Mouse (Mus musculus) myocyte (in vitro differentiated cells): ENCODE data around the gene Wnk1. TPM values are rescaled to one million over a fixed set of nuclear protein-coding genes. Genes with fewer than 3 reads are reported as not detected.

Experiments
- H3K27me3 ChIP-seq: one replicate; pipeline ENCODE4 v1.6.1; 2011; ENCODE audit not compliant: control insufficient read depth, insufficient read depth, insufficient read length
- H3K36me3 ChIP-seq: one replicate; pipeline ENCODE4 v1.6.1; 2011; ENCODE audit not compliant: control insufficient read depth, insufficient read depth
- H3K4me2 ChIP-seq: one replicate; pipeline ENCODE4 v1.6.1; 2011; ENCODE audit warnings: low read depth, control low read depth
- H3K4me3 ChIP-seq: one replicate; pipeline ENCODE4 v1.5.1; 2011; ENCODE audit warnings: mild to moderate bottlenecking, control low read depth, moderate library complexity
- H3K79me2 ChIP-seq: one replicate; pipeline ENCODE4 v1.6.1; 2011; ENCODE audit not compliant: control insufficient read depth, insufficient read depth
- H3ac ChIP-seq: one replicate; pipeline ENCODE4 v1.6.1; 2011; ENCODE audit not compliant: control insufficient read depth, insufficient read length
- CEBPB ChIP-seq: IDR thresholded peaks from 2 replicates; pipeline ENCODE4 v1.6.1; 2011; ENCODE audit warnings: mild to moderate bottlenecking, moderate library complexity; ENCODE audit not compliant: poor library complexity, insufficient read depth, severe bottlenecking
- E2F4 ChIP-seq: IDR thresholded peaks from one replicate; pipeline ENCODE4 v1.6.1; 2011; ENCODE audit warnings: mild to moderate bottlenecking, control low read depth, moderate library complexity; ENCODE audit not compliant: insufficient read depth
- MAX ChIP-seq: IDR thresholded peaks from one replicate; pipeline ENCODE4 v1.6.1; 2011; ENCODE audit warnings: low read depth, mild to moderate bottlenecking, control low read depth
- MYOD1 ChIP-seq, 3 experiments: IDR thresholded peaks; one replicate each; pipeline ENCODE4 v1.6.1; 2011; ENCODE audit warnings: control low read depth in 2 of 3, low read depth in 2 of 3, mild to moderate bottlenecking in 2 of 3, moderate library complexity in 1 of 3; ENCODE audit not compliant: insufficient read length in 2 of 3, control insufficient read depth in 1 of 3
- MYOG ChIP-seq, 3 experiments: IDR thresholded peaks; one replicate each; pipeline ENCODE4 v1.6.1; 2011; ENCODE audit warnings: control low read depth in 2 of 3, low read depth in 2 of 3, mild to moderate bottlenecking in 2 of 3; ENCODE audit not compliant: insufficient read length in 2 of 3, control insufficient read depth in 1 of 3, insufficient read depth in 1 of 3
- POLR2A ChIP-seq: IDR thresholded peaks from one replicate; pipeline ENCODE4 v1.6.1; 2011; ENCODE audit warnings: low read depth, mild to moderate bottlenecking, control low read depth, moderate library complexity; ENCODE audit not compliant: insufficient read length
- POLR2AphosphoS2 ChIP-seq: IDR thresholded peaks from one replicate; pipeline ENCODE4 v1.6.1; 2011; ENCODE audit warnings: low read depth, control low read depth; ENCODE audit not compliant: insufficient read length
- REST ChIP-seq: IDR thresholded peaks from one replicate; pipeline ENCODE4 v1.6.1; 2011; ENCODE audit warnings: mild to moderate bottlenecking, control low read depth, moderate library complexity; ENCODE audit not compliant: insufficient read depth, insufficient read length
- SRF ChIP-seq: IDR thresholded peaks from one replicate; pipeline ENCODE4 v1.6.1; 2011; ENCODE audit warnings: low read depth; ENCODE audit not compliant: control insufficient read depth, insufficient read length
- TCF12 ChIP-seq: IDR thresholded peaks from one replicate; pipeline ENCODE4 v1.6.1; 2011; ENCODE audit warnings: mild to moderate bottlenecking, control low read depth; ENCODE audit not compliant: poor library complexity, insufficient read depth, severe bottlenecking
- TCF3 ChIP-seq: IDR thresholded peaks from one replicate; pipeline ENCODE4 v1.6.1; 2011; ENCODE audit warnings: low read depth, control low read depth; ENCODE audit not compliant: insufficient read length
- USF1 ChIP-seq: IDR thresholded peaks from one replicate; pipeline ENCODE4 v1.6.1; 2011; ENCODE audit warnings: low read depth, mild to moderate bottlenecking, control low read depth, moderate library complexity
- polyA plus RNA-seq: library from polyadenylated mRNA; unstranded; fragments of >200 nt; fragmentation: generic; extraction: Trizol; gene quantifications from one replicate; pipeline ENCODE4 v1.2.1, GENCODE M21; 2012; ENCODE audit warnings: missing spikeins

The Wnk1 gene
- polyA plus RNA-seq, 1 experiment = 90.3 TPM

- Histone ChIP-seq H3K4me2 (no peak overlapping the region), H3K4me3 (no peak overlapping the region), H3K27me3 (no peaks in the 10 kb centered on the region), H3K79me2 (no peaks in the 10 kb centered on the region), H3ac (no peak overlapping the region), H3K36me3 (no peaks in the 10 kb centered on the region)
- TF ChIP-seq TCF12 = no peak
- no peak for TF ChIP-seq E2F4
- TF ChIP-seq CEBPB = no peak
- no peak for TF ChIP-seq POLR2AphosphoS2
- TF ChIP-seq POLR2A = no peak
- no peak for TF ChIP-seq REST
- no peak for TF ChIP-seq SRF
- TF ChIP-seq MYOG (IDR thresholded peaks at IDR 0.05; ENCODE audit: control insufficient read depth in 1 of 3, insufficient read depth in 1 of 3, insufficient read length in 2 of 3, low read depth in 2 of 3) = no peak
- TF ChIP-seq TCF3 = no peak
These were observed 38.4 kb upstream of the Wnk1 start for GRCm38 (mm10) chr6:120076619-120077450.

DNA sequence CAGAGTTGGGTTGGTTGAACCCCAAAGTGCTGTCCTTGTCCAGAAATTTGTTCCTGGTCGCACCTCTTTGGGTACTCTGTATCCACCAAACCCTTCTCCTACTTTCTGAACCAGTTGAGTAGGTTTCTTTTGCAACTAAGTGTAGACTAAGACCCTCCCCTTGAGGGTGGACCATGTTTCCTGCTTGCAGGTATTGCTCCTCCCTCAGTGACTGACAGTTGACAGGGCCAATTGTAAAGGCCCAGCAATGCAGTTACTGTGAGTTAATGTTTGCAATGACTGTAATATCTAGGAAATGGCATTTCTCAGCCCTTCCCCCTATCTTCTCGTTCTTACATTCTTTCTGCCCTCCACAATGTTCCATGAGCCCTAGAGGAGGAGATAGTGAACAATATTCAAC lies 34.2 kb upstream of the Wnk1 start:
- no peaks in the 10 kb centered on the region for H3K79me2 ChIP-seq
- H3K36me3 ChIP-seq = no peaks in the 10 kb centered on the region
- TF ChIP-seq TCF12 (no peak), E2F4 (no peak), POLR2AphosphoS2 (no peak), SRF (no peak), MYOG (IDR thresholded peaks at IDR 0.05; ENCODE audit: control insufficient read depth in 1 of 3, insufficient read depth in 1 of 3, insufficient read length in 2 of 3, low read depth in 2 of 3) (no peak), CEBPB (no peak), TCF3 (no peak), POLR2A (no peak), MYOD1 (IDR thresholded peaks at IDR 0.05; ENCODE audit: control insufficient read depth in 1 of 3, insufficient read length in 2 of 3, low read depth in 2 of 3) (no peak), USF1 (no peak), MAX (no peak), REST (no peak)
- H3K27me3 ChIP-seq = no peaks in the 10 kb centered on the region
- H3K4me3 ChIP-seq = no peak overlapping the region
- H3ac ChIP-seq = no peak overlapping the region
- no peak overlapping the region for H3K4me2 ChIP-seq

DNA sequence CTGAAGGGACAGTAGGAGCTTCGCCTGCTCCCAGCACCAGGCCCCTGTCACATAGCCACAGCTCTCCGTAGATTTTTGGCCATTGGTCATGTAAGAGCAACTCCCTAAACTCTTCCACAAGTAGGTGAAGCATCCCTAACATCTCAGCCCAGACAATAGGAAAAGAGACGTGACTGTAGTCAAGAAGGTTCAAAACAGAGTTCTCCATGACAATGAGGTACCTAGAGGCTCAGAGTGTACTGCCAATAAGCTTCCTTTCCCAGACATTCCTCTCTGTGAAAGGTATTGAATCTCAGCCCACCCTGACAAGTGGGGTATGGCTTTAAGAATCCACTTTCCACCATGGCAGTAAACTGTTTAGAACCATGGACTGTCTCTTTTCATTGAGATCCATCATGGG lies 31.1 kb upstream of the Wnk1 start:
- no peaks in the 10 kb centered on the region for H3K36me3 ChIP-seq
- H3ac ChIP-seq = no peak overlapping the region
- H3K4me3 ChIP-seq = no peak overlapping the region
- no peaks in the 10 kb centered on the region for H3K79me2 ChIP-seq
- TF ChIP-seq MYOG (IDR thresholded peaks at IDR 0.05; ENCODE audit: control insufficient read depth in 1 of 3, insufficient read depth in 1 of 3, insufficient read length in 2 of 3, low read depth in 2 of 3) = no peak
- TF ChIP-seq TCF3 = no peak
- no peak for TF ChIP-seq MYOD1 (IDR thresholded peaks at IDR 0.05; ENCODE audit: control insufficient read depth in 1 of 3, insufficient read length in 2 of 3, low read depth in 2 of 3)
- TF ChIP-seq POLR2A = no peak
- TF ChIP-seq REST = no peak
- H3K27me3 ChIP-seq = no peaks in the 10 kb centered on the region
- H3K4me2 ChIP-seq = no peak overlapping the region

DNA sequence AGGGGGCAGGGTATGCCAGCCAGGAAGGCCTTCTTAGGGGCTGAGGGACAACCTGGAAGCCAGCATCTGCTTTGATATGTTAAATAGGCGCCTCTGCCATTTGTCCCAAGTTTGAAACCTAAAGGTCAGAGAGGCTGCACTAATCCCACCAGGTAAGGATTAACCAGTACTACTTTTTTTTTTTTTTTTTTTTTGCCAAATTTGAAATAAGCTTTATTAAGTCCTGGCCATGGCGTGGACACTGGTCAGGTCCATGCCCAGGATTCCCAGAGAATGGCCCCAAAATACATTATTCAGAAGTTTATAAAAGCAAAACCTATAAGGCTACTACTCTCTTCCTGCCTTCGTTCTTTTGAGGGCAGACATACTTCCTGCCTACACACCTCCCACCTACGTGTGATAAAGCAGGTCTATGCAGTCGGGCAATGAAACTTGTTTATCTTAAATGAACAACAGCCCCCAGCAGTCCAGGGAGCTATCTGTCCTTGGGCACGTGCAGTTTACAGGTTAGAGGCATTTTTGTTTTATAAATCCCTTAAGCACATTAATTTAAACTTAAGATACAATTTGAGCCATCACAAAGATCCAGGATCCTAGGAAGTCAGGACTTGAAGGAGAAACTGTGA lies 27.2 kb upstream of the Wnk1 start:
- H3ac ChIP-seq = no peak overlapping the region
- H3K4me2 ChIP-seq = no peak overlapping the region
- no peaks in the 10 kb centered on the region for H3K79me2 ChIP-seq
- H3K4me3 ChIP-seq = no peak overlapping the region
- TF ChIP-seq MYOD1 (IDR thresholded peaks at IDR 0.05; ENCODE audit: control insufficient read depth in 1 of 3, insufficient read length in 2 of 3, low read depth in 2 of 3) (no peak), TCF12 (no peak), USF1 (no peak), MYOG (IDR thresholded peaks at IDR 0.05; ENCODE audit: control insufficient read depth in 1 of 3, insufficient read depth in 1 of 3, insufficient read length in 2 of 3, low read depth in 2 of 3) (no peak), CEBPB (no peak), REST (no peak), SRF (no peak), E2F4 (no peak), POLR2A (no peak), MAX (no peak), TCF3 (no peak), POLR2AphosphoS2 (no peak)
- H3K27me3 ChIP-seq = no peaks in the 10 kb centered on the region
- no peaks in the 10 kb centered on the region for H3K36me3 ChIP-seq

DNA sequence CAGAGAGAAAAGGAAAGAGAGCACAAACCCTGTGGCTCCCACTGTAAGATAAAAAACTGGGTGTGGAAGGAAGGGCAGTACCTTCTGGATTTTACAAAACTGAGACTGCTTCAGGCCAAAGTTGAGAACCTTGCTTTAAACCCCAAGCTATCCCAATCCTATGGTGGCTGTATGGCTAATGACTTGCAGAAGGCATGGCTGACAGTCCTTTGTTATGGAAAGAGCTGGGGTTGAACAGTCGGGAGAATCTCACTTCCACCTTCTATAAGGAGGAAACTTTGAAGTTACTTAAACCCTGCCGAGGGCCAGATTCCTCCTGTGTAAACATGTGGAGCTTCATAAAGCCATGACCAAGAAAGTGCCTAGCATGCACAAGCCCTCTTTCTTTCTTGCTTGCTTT lies 26.2 kb upstream of the Wnk1 start:
- TF ChIP-seq MAX = no peak
- TF ChIP-seq MYOD1 (IDR thresholded peaks at IDR 0.05; ENCODE audit: control insufficient read depth in 1 of 3, insufficient read length in 2 of 3, low read depth in 2 of 3) = no peak
- no peak for TF ChIP-seq TCF12
- no peak for TF ChIP-seq E2F4
- TF ChIP-seq MYOG (IDR thresholded peaks at IDR 0.05; ENCODE audit: control insufficient read depth in 1 of 3, insufficient read depth in 1 of 3, insufficient read length in 2 of 3, low read depth in 2 of 3) = no peak
- TF ChIP-seq USF1 = no peak
- no peak for TF ChIP-seq CEBPB
- TF ChIP-seq POLR2AphosphoS2 = no peak
- TF ChIP-seq REST = no peak
- no peak for TF ChIP-seq SRF
- no peak for TF ChIP-seq POLR2A
- no peak for TF ChIP-seq TCF3
- Histone ChIP-seq H3K4me3 (no peak overlapping the region), H3K36me3 (no peaks in the 10 kb centered on the region)

More for the DNA sequence above, 26.2 kb upstream of the Wnk1 start:
- H3K79me2 ChIP-seq = no peaks in the 10 kb centered on the region
- H3ac ChIP-seq = no peak overlapping the region
- no peaks in the 10 kb centered on the region for H3K27me3 ChIP-seq
- H3K4me2 ChIP-seq = no peak overlapping the region
